Mouse (Mus musculus) lung, embryonic 14.5 days (tissue): Measurements from ENCODE around the gene Lef1. TPM values are rescaled to one million over a fixed set of nuclear protein-coding genes. Genes with fewer than 3 reads are reported as not detected.
A peak's percentile ranks its signal among the peaks of the same experiment; 100 is the strongest.

ENCODE experiments used
- ATAC-seq: fragments of 200-750 bp; cut with Nextera tagmentation; 2 replicates; pipeline ENCODE4 v1.8.0; 2017; ENCODE audit warnings: mild to moderate bottlenecking, moderate TSS enrichment, moderate library complexity; ENCODE audit not compliant: insufficient read depth
- DNase-seq: peaks from one replicate; pipeline ENCODE4 v3.0.0-alpha.2; 2015
- H3K27ac ChIP-seq: fragments of 300-500 bp; sonication (generic); 2 replicates; pipeline ENCODE4 v1.5.1; 2014; ENCODE audit warnings: low read depth, mild to moderate bottlenecking, moderate library complexity
- H3K27me3 ChIP-seq: fragments of 300-500 bp; sonication (generic); 2 replicates; pipeline ENCODE4 v1.6.1; 2014; ENCODE audit warnings: low read length, control low read depth; ENCODE audit not compliant: insufficient read depth
- H3K36me3 ChIP-seq: fragments of 300-500 bp; sonication (generic); 2 replicates; pipeline ENCODE4 v1.6.1; 2014; ENCODE audit warnings: control low read depth; ENCODE audit not compliant: insufficient read depth
- H3K4me1 ChIP-seq: fragments of 300-500 bp; sonication (generic); 2 replicates; pipeline ENCODE4 v1.6.1; 2014; ENCODE audit warnings: antibody characterized with exemption, control low read depth; ENCODE audit not compliant: insufficient read depth
- H3K4me2 ChIP-seq: fragments of 300-500 bp; sonication (generic); 2 replicates; pipeline ENCODE4 v1.6.1; 2014; ENCODE audit warnings: mild to moderate bottlenecking
- H3K4me3 ChIP-seq: fragments of 300-500 bp; sonication (generic); 2 replicates; pipeline ENCODE4 v1.5.1; 2014; ENCODE audit warnings: low read depth, low read length
- H3K9ac ChIP-seq: fragments of 300-500 bp; sonication (generic); 2 replicates; pipeline ENCODE4 v1.6.1; 2014
- H3K9me3 ChIP-seq: fragments of 300-500 bp; sonication (generic); 2 replicates; pipeline ENCODE4 v1.6.1; 2016; ENCODE audit warnings: low read depth, low read length, control low read depth
- CTCF ChIP-seq: IDR thresholded peaks from 2 replicates; pipeline ENCODE4 v1.5.1; 2016; ENCODE audit warnings: antibody characterized with exemption, low read depth
- WGBS: fragments of 180-500 bp; shearing (Covaris S2); extraction: QIAGEN DNeasy Blood & Tissue Kit; methylation state at CpG from one replicate; pipeline ENCODE4 v1.1.7; 2014; 5-methylcytosine and 5-hydroxymethylcytosine counted together
- polyA plus RNA-seq: library from polyadenylated mRNA; unstranded; fragments of >200 nt; fragmentation: Nextera tagmentation; extraction: Ambion mirVana; gene quantifications from 2 replicates; pipeline ENCODE4 v1.2.1, GENCODE M21; 2014

The Lef1 gene
- polyA plus RNA-seq, 1 experiment from 2014 or later = 32.7 TPM

DNA sequence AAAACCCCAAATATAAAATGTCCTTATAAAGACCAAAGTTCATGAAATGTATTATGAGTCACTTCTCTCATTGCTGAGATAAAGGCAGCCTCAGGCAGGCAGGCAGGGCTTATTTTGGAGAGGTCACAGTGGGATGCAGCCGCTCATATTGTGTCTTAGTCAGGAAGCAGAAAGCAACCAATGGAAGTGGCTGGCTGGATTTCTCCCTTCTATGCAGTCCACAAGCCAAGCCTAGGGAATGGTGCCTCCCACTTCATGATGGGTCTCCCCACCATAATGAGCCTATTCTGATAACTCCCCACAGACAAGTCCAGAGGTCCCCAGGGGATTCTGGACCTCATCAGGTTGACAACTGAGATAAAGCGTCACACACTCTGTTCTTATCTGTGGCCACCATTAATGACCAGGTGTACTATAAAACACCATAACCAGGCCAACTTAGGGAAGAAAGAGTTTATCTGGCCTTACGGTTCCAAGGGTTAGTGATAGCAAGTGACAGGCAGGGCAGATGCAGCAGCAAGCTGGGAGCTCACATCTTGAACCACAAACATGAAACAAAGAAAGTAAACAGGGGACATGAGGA, 145.2 kb downstream of the Lef1 start:
- DNase-seq = no peak
- Histone ChIP-seq H3K9me3 (peaks cover 5% of the 10 kb centered on the region; the same call in 1 of the 2 replicates), H3K4me1 (no peaks in the 10 kb centered on the region), H3K36me3 (0 out of 2 replicates have a peak, but pooled peaks cover 5% of the 10 kb centered on the region), H3K9ac (no peak overlapping the region), H3K27ac (no peak overlapping the region), H3K4me3 (no peak overlapping the region), H3K27me3 (no peaks in the 10 kb centered on the region), H3K4me2 (no peak overlapping the region)
- WGBS = 92% methylated on average over 3 of the region's 3 CpGs
- no peak for ATAC-seq
- TF ChIP-seq CTCF = no peak

DNA sequence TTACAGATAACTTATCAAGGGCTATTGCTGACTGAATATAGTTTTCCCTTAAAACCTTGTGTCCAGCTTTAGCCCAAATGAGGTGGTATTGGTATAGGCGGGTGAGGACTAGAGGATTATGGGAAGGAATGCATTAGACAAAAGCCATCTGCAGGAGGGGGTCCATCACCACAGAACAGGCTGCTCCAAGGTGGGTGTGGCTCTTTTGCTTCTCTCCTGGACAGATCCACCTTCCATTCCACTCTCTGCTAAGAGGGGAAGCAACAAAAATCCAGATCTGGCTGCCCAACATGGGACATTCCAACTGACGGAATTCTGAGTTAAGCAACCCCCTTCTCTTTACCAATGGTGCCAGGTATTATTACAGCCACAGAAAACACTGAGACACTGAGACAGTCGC, 148.7 kb downstream of the Lef1 start:
- Histone ChIP-seq H3K27ac (no peak overlapping the region), H3K27me3 (no peaks in the 10 kb centered on the region), H3K9ac (no peak overlapping the region), H3K4me2 (no peak overlapping the region), H3K4me3 (no peak overlapping the region), H3K4me1 (no peaks in the 10 kb centered on the region), H3K9me3 (peaks cover under 1% of the 10 kb centered on the region; the same call in 1 of the 2 replicates), H3K36me3 (peaks cover 9% of the 10 kb centered on the region; the same call in 1 of the 2 replicates)
- DNase-seq (no peak), ATAC-seq (no peak)
- TF ChIP-seq CTCF = no peak
- 87% methylated on average over 3 of the region's 3 CpGs for WGBS

GRCm38 (mm10) chr3:131259392-131259965, 149.2 kb downstream of the Lef1 start:
- WGBS = 79% methylated on average over 9 of the region's 9 CpGs
- Histone ChIP-seq H3K9me3 (no peaks in the 10 kb centered on the region; the same call in 1 of the 2 replicates), H3K27ac (no peak overlapping the region), H3K4me3 (no peak overlapping the region), H3K4me1 (no peaks in the 10 kb centered on the region), H3K9ac (no peak overlapping the region), H3K4me2 (no peak overlapping the region), H3K36me3 (peaks cover 8% of the 10 kb centered on the region; the same call in 1 of the 2 replicates), H3K27me3 (no peaks in the 10 kb centered on the region)
- DNase-seq (no peak), ATAC-seq (no peak)
- TF ChIP-seq CTCF = no peak

- H3K27me3 ChIP-seq = no peaks in the 10 kb centered on the region
- no peak overlapping the region for H3K9ac ChIP-seq
- H3K36me3 ChIP-seq = peaks cover 8% of the 10 kb centered on the region; the same call in 1 of the 2 replicates
- H3K4me2 ChIP-seq = no peak overlapping the region
- no peak for ATAC-seq
- H3K4me1 ChIP-seq = no peaks in the 10 kb centered on the region
- H3K27ac ChIP-seq = no peak overlapping the region
- 93% methylated on average over 6 of the region's 6 CpGs for WGBS
- H3K4me3 ChIP-seq = no peak overlapping the region
- no peak for DNase-seq
- H3K9me3 ChIP-seq = no peaks in the 10 kb centered on the region; the same call in 1 of the 2 replicates
- no peak for TF ChIP-seq CTCF
Observed at GRCm38 (mm10) chr3:131260418-131260817, 150.1 kb downstream of the Lef1 start.

- DNase-seq = peak; percentile 68
- Histone ChIP-seq H3K4me1 (no peaks in the 10 kb centered on the region; the same call in 1 of the 2 replicates), H3K4me3 (no peak overlapping the region)
Observed at GRCm38 (mm10) chr3:131263766-131264486, 153.7 kb downstream of the Lef1 start.

GRCm38 (mm10) chr3:131265516-131265915, 155.2 kb downstream of the Lef1 start:
- H3K4me3 ChIP-seq = no peak overlapping the region
- H3K36me3 ChIP-seq = peaks cover 11% of the 10 kb centered on the region
- H3K27me3 ChIP-seq = no peaks in the 10 kb centered on the region
- no peak overlapping the region for H3K9ac ChIP-seq
- TF ChIP-seq CTCF = no peak
- DNase-seq = no peak
- 74% methylated on average over 8 of the region's 8 CpGs for WGBS
- no peak overlapping the region for H3K4me2 ChIP-seq
- ATAC-seq = no peak
- no peak overlapping the region for H3K27ac ChIP-seq
- no peaks in the 10 kb centered on the region; the same call in 1 of the 2 replicates for H3K9me3 ChIP-seq
- no peaks in the 10 kb centered on the region; the same call in 1 of the 2 replicates for H3K4me1 ChIP-seq

More at GRCm38 (mm10) chr3:131263766-131264486, 153.7 kb downstream of the Lef1 start:
- no peak for TF ChIP-seq CTCF
- peak; percentile 55; the same call in 1 of the 2 replicates for ATAC-seq
- H3K9ac ChIP-seq = no peak overlapping the region
- no peak overlapping the region for H3K4me2 ChIP-seq
- peaks cover 11% of the 10 kb centered on the region for H3K36me3 ChIP-seq
- H3K9me3 ChIP-seq = no peaks in the 10 kb centered on the region; the same call in 1 of the 2 replicates
- H3K27me3 ChIP-seq = no peaks in the 10 kb centered on the region
- no peak overlapping the region for H3K27ac ChIP-seq
- 40% methylated on average over 15 of the region's 15 CpGs for WGBS
